Mouse (Mus musculus) limb, embryonic 12.5 days (tissue): Measurements from ENCODE around the gene Fgfr2. TPM values are rescaled to one million over a fixed set of nuclear protein-coding genes. Genes with fewer than 3 reads are reported as not detected.
A peak's percentile ranks its signal among the peaks of the same experiment; 100 is the strongest.

Experiments used
- ATAC-seq: fragments of 200-750 bp; cut with Nextera tagmentation; 2 replicates; pipeline ENCODE4 v1.8.0; 2017; ENCODE audit warnings: low read depth, moderate TSS enrichment; ENCODE audit not compliant: insufficient number of reproducible peaks, insufficient read depth, low FRiP score, low TSS enrichment
- H3K27ac ChIP-seq: fragments of 300-500 bp; sonication (generic); 2 replicates; pipeline ENCODE4 v1.5.1; 2016; ENCODE audit warnings: mild to moderate bottlenecking, moderate library complexity
- H3K27me3 ChIP-seq: fragments of 300-500 bp; sonication (generic); 2 replicates; pipeline ENCODE4 v1.6.1; 2016; ENCODE audit warnings: mild to moderate bottlenecking, moderate library complexity
- H3K36me3 ChIP-seq: fragments of 300-500 bp; sonication (generic); 2 replicates; pipeline ENCODE4 v1.6.1; 2016; ENCODE audit warnings: mild to moderate bottlenecking, moderate library complexity
- H3K4me1 ChIP-seq: fragments of 300-500 bp; sonication (generic); replicated peaks from 2 replicates; pipeline ENCODE4 v1.6.1; 2016
- H3K4me2 ChIP-seq: fragments of 300-500 bp; sonication (generic); 2 replicates; pipeline ENCODE4 v1.6.1; 2016; ENCODE audit warnings: mild to moderate bottlenecking, moderate library complexity
- H3K4me3 ChIP-seq: fragments of 300-500 bp; sonication (generic); replicated peaks from 2 replicates; pipeline ENCODE4 v1.5.1; 2016; ENCODE audit warnings: mild to moderate bottlenecking
- H3K9ac ChIP-seq: fragments of 300-500 bp; sonication (generic); replicated peaks from 2 replicates; pipeline ENCODE4 v1.6.1; 2016; ENCODE audit warnings: mild to moderate bottlenecking, moderate library complexity
- H3K9me3 ChIP-seq: fragments of 300-500 bp; sonication (generic); 2 replicates; pipeline ENCODE4 v1.6.1; 2016; ENCODE audit warnings: mild to moderate bottlenecking, moderate library complexity
- WGBS: fragments of 180-500 bp; shearing (Covaris S2); methylation state at CpG from one replicate; pipeline ENCODE4 v1.1.7; 2016; 5-methylcytosine and 5-hydroxymethylcytosine counted together
- polyA plus RNA-seq: library from polyadenylated mRNA; unstranded; fragments of >200 nt; fragmentation: Nextera tagmentation; extraction: Ambion mirVana; gene quantifications from 2 replicates; pipeline ENCODE4 v1.2.1, GENCODE M21; 2016

Gene Fgfr2
- polyA plus RNA-seq, 1 experiment from 2014 or later = 112 TPM

- H3K27ac ChIP-seq = no peak overlapping the region
- peaks cover 97% of the 10 kb centered on the region for H3K36me3 ChIP-seq
- WGBS = 93% methylated on average over 5 of the region's 5 CpGs
- H3K4me3 ChIP-seq = no peak overlapping the region
- no peak for ATAC-seq
- no peaks in the 10 kb centered on the region for H3K9me3 ChIP-seq
- no peak overlapping the region for H3K9ac ChIP-seq
- peaks cover 16% of the 10 kb centered on the region for H3K4me1 ChIP-seq
- H3K27me3 ChIP-seq = no peaks in the 10 kb centered on the region
- H3K4me2 ChIP-seq = no peak overlapping the region
These were observed 2949.2 kb downstream of the Fgfr2 start for GRCm38 (mm10) chr7:130173914-130174313.

- Histone ChIP-seq H3K4me3 (no peak overlapping the region), H3K9ac (no peak overlapping the region), H3K27ac (no peak overlapping the region), H3K9me3 (no peaks in the 10 kb centered on the region), H3K27me3 (no peaks in the 10 kb centered on the region), H3K4me2 (no peak overlapping the region), H3K36me3 (peaks cover 82% of the 10 kb centered on the region), H3K4me1 (peaks cover 47% of the 10 kb centered on the region)
- ATAC-seq = no peak
- 64% methylated on average over 8 of the region's 8 CpGs for WGBS
These were observed 2953.0 kb downstream of the Fgfr2 start for GRCm38 (mm10) chr7:130170144-130170543.

- 62% methylated on average over 12 of the region's 12 CpGs for WGBS
- Histone ChIP-seq H3K9me3 (no peaks in the 10 kb centered on the region), H3K27me3 (no peaks in the 10 kb centered on the region), H3K27ac (peak overlapping the region; percentile 54), H3K36me3 (peaks cover 74% of the 10 kb centered on the region), H3K9ac (no peak overlapping the region), H3K4me3 (no peak overlapping the region), H3K4me1 (peaks cover 50% of the 10 kb centered on the region), H3K4me2 (no peak overlapping the region)
- ATAC-seq = peak; percentile 45; the same call in 1 of the 2 replicates
These were observed 2954.9 kb downstream of the Fgfr2 start for GRCm38 (mm10) chr7:130168296-130168695.

- no peak overlapping the region for H3K4me2 ChIP-seq
- WGBS = 86% methylated on average over 5 of the region's 5 CpGs
- peaks cover 50% of the 10 kb centered on the region for H3K4me1 ChIP-seq
- H3K4me3 ChIP-seq = no peak overlapping the region
- peak overlapping the region; percentile 24; the same call in 1 of the 2 replicates for H3K27ac ChIP-seq
- no peaks in the 10 kb centered on the region for H3K9me3 ChIP-seq
- no peaks in the 10 kb centered on the region for H3K27me3 ChIP-seq
- H3K9ac ChIP-seq = no peak overlapping the region
- peaks cover 72% of the 10 kb centered on the region for H3K36me3 ChIP-seq
- ATAC-seq = no peak
These were observed 2955.9 kb downstream of the Fgfr2 start for GRCm38 (mm10) chr7:130167261-130167660.

- no peak for ATAC-seq
- no peak overlapping the region for H3K4me3 ChIP-seq
- H3K27ac ChIP-seq = 0 out of 2 replicates have a peak overlapping the region, but pooled peaks have one; percentile 4
- no peak overlapping the region for H3K4me2 ChIP-seq
- peaks cover 61% of the 10 kb centered on the region for H3K4me1 ChIP-seq
- peaks cover 71% of the 10 kb centered on the region for H3K36me3 ChIP-seq
- WGBS = 55% methylated on average over 4 of the region's 4 CpGs
- no peak overlapping the region for H3K9ac ChIP-seq
- H3K9me3 ChIP-seq = no peaks in the 10 kb centered on the region
- H3K27me3 ChIP-seq = no peaks in the 10 kb centered on the region
These were observed 2957.0 kb downstream of the Fgfr2 start for GRCm38 (mm10) chr7:130166190-130166589.

- peaks cover 63% of the 10 kb centered on the region for H3K36me3 ChIP-seq
- H3K4me3 ChIP-seq = no peak overlapping the region
- no peak overlapping the region for H3K4me2 ChIP-seq
- H3K9me3 ChIP-seq = no peaks in the 10 kb centered on the region
- peak overlapping the region; percentile 47; the same call in 1 of the 2 replicates for H3K27ac ChIP-seq
- H3K9ac ChIP-seq = no peak overlapping the region
- 81% methylated on average over 3 of the region's 3 CpGs for WGBS
- no peak for ATAC-seq
- H3K27me3 ChIP-seq = no peaks in the 10 kb centered on the region
- H3K4me1 ChIP-seq = peaks cover 68% of the 10 kb centered on the region
These were observed 2957.7 kb downstream of the Fgfr2 start for GRCm38 (mm10) chr7:130165408-130165807.

- peaks cover 54% of the 10 kb centered on the region for H3K4me1 ChIP-seq
- 83% methylated on average over 6 of the region's 6 CpGs for WGBS
These were observed 2960.4 kb downstream of the Fgfr2 start for GRCm38 (mm10) chr7:130162718-130163117.

GRCm38 (mm10) chr7:130161581-130161980 is 2961.6 kb downstream of the Fgfr2 start:
- peak; percentile 17; the same call in 1 of the 2 replicates for ATAC-seq
- WGBS = 27% methylated on average over 5 of the region's 5 CpGs
- peak overlapping the region; percentile 84 for H3K27ac ChIP-seq
- H3K4me2 ChIP-seq = no peak overlapping the region
- H3K4me3 ChIP-seq = no peak overlapping the region
- peaks cover 43% of the 10 kb centered on the region for H3K4me1 ChIP-seq
- no peak overlapping the region for H3K9ac ChIP-seq
- H3K27me3 ChIP-seq = no peaks in the 10 kb centered on the region
- H3K36me3 ChIP-seq = peaks cover 28% of the 10 kb centered on the region
- no peaks in the 10 kb centered on the region for H3K9me3 ChIP-seq

More at GRCm38 (mm10) chr7:130162718-130163117, 2960.4 kb downstream of the Fgfr2 start:
- Histone ChIP-seq H3K27ac (no peak overlapping the region), H3K4me3 (no peak overlapping the region), H3K9ac (no peak overlapping the region), H3K27me3 (no peaks in the 10 kb centered on the region), H3K36me3 (peaks cover 39% of the 10 kb centered on the region), H3K9me3 (no peaks in the 10 kb centered on the region), H3K4me2 (no peak overlapping the region)
- ATAC-seq = no peak

- Histone ChIP-seq H3K36me3 (peaks cover 23% of the 10 kb centered on the region), H3K27me3 (no peaks in the 10 kb centered on the region), H3K9me3 (no peaks in the 10 kb centered on the region), H3K4me2 (no peak overlapping the region), H3K4me3 (no peak overlapping the region), H3K4me1 (peaks cover 20% of the 10 kb centered on the region), H3K9ac (no peak overlapping the region), H3K27ac (no peak overlapping the region)
- ATAC-seq = no peak
- WGBS = 90% methylated on average over 3 of the region's 3 CpGs
These were observed 2964.3 kb downstream of the Fgfr2 start for GRCm38 (mm10) chr7:130158845-130159244.

- 41% methylated on average over 7 of the region's 7 CpGs for WGBS
- Histone ChIP-seq H3K27ac (no peak overlapping the region), H3K4me1 (no peaks in the 10 kb centered on the region; the same call in 1 of the 2 replicates), H3K9me3 (no peaks in the 10 kb centered on the region), H3K9ac (no peak overlapping the region), H3K36me3 (no peaks in the 10 kb centered on the region), H3K4me2 (no peak overlapping the region), H3K27me3 (no peaks in the 10 kb centered on the region), H3K4me3 (no peak overlapping the region)
- no peak for ATAC-seq
These were observed 2969.7 kb downstream of the Fgfr2 start for GRCm38 (mm10) chr7:130153363-130153969.

GRCm38 (mm10) chr7:130148906-130149305 is 2974.2 kb downstream of the Fgfr2 start:
- WGBS = 90% methylated on average over 5 of the region's 5 CpGs
- no peaks in the 10 kb centered on the region for H3K27me3 ChIP-seq
- H3K4me3 ChIP-seq = no peak overlapping the region
- H3K4me1 ChIP-seq = no peaks in the 10 kb centered on the region
- H3K9me3 ChIP-seq = no peaks in the 10 kb centered on the region
- H3K27ac ChIP-seq = no peak overlapping the region
- H3K9ac ChIP-seq = no peak overlapping the region
- no peak overlapping the region for H3K4me2 ChIP-seq
- no peaks in the 10 kb centered on the region for H3K36me3 ChIP-seq
- no peak for ATAC-seq

- no peak for ATAC-seq
- H3K27ac ChIP-seq = no peak overlapping the region
- 85% methylated on average over 7 of the region's 7 CpGs for WGBS
- H3K4me2 ChIP-seq = no peak overlapping the region
- H3K4me3 ChIP-seq = no peak overlapping the region
- H3K27me3 ChIP-seq = no peaks in the 10 kb centered on the region
- H3K4me1 ChIP-seq = no peaks in the 10 kb centered on the region
- no peaks in the 10 kb centered on the region for H3K9me3 ChIP-seq
- no peaks in the 10 kb centered on the region for H3K36me3 ChIP-seq
- H3K9ac ChIP-seq = no peak overlapping the region
These were observed 2975.9 kb downstream of the Fgfr2 start for GRCm38 (mm10) chr7:130147230-130147629.
